9 mouse cellular contexts compared by ENCODE assay signal in the genomic region with DNA sequence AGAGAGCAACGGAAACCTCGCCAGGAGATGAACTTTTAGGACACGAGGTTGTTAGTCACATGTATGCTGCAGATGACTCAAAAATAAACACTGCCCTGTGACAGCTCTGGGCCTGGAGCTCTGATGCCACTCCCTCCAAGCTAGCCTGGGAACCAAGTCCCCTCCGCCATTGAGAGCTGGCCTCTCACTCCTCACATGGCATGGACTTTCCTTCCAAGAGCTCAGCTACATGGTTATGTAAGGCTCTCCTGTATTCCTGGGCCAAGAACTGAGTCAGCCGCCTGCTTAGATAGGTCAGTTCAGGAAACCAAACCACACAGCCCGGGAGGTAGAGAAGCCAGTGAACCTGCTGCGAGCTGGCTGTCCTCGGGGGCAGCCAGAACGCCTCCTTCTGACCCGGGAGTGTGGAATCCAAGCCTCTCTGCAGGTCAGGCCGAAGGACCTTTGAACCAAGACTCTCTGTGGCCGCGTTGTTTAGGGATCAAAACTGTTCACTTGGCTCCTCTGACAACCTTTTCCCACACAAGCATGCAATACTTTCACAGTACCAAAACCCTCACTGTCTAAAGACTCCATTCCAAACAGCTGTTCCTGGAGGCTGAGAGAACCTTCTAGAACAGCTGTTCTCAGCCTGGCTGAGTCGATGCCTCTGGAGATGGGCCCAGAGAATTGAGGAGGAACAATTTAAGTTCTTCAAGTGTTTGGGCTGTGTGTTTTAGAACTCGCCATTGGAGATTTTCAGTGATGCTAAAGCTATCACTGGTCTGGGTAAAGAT.
A peak's percentile ranks its signal among the peaks of the same experiment; 100 is the strongest.
DNase-seq lines count a peak whose midpoint lies in the region; ATAC-seq and TF ChIP-seq lines count a peak whose summit lies in the region.
"Had no signal": no experiment of that assay in that cellular context is flagged by ENCODE, and none has a peak within 500 bp of the region (broad histone marks: within the 10 kb centered on the region; RNA-seq: fewer than 3 reads in every experiment).

No protein-coding gene starts in this region.

- no peak overlapping the region for H3K9ac ChIP-seq in heart, postnatal 0 days (replicated peaks; ENCODE audit: low read depth, low read length)
- no peak overlapping the region for H3K9ac ChIP-seq in hindbrain, postnatal 0 days (replicated peaks; ENCODE audit: low read length)
- H3K9ac ChIP-seq: lung, embryonic 15.5 days had no signal

- no peaks in the 10 kb centered on the region for H3K4me1 ChIP-seq in heart, postnatal 0 days (ENCODE audit: control insufficient read depth, insufficient read depth)
- H3K4me1 ChIP-seq in hindbrain, postnatal 0 days (ENCODE audit: insufficient read depth, low read length), result no peaks in the 10 kb centered on the region
- H3K4me1 ChIP-seq: lung, embryonic 15.5 days had no signal

- no peak overlapping the region for H3K4me3 ChIP-seq in heart, postnatal 0 days (ENCODE audit: low read depth, low read length)
- H3K4me3 ChIP-seq in hindbrain, postnatal 0 days (ENCODE audit: low read length), result no peak overlapping the region
- H3K4me3 ChIP-seq: lung, embryonic 15.5 days had no signal

- no peak overlapping the region for H3K27ac ChIP-seq in heart, postnatal 0 days (ENCODE audit: low read depth)
- H3K27ac ChIP-seq in hindbrain, postnatal 0 days, result no peak overlapping the region
- H3K27ac ChIP-seq: lung, embryonic 15.5 days had no signal

- no peak overlapping the region for H3K4me2 ChIP-seq in heart, postnatal 0 days (ENCODE audit: low read depth, low read length)
- no peak overlapping the region for H3K4me2 ChIP-seq in hindbrain, postnatal 0 days (ENCODE audit: low read depth, low read length)
- H3K4me2 ChIP-seq: lung, embryonic 15.5 days had no signal

- DNase-seq in ovary, postnatal 36 days (ENCODE audit: low spot score), result peak; percentile 27
- DNase-seq in ovary, postnatal 14 days (ENCODE audit: low spot score), result no peak
- peak; percentile 83 to 91 for DNase-seq in cerebellum, adult 18-20 months
- peak; percentile 26 for DNase-seq in heart, postnatal 0 days (ENCODE audit: low spot score)
- DNase-seq in lung, postnatal 36 days, result peak; percentile 85
- no peak for DNase-seq in spleen, adult 18-20 months
- DNase-seq in spleen, postnatal 36 days (ENCODE audit: low spot score in 2 of 2), result no peak
- no peak for DNase-seq in hindbrain, postnatal 0 days (ENCODE audit: low spot score)

- H3K9me3 ChIP-seq in heart, postnatal 0 days (replicated peaks; ENCODE audit: control insufficient read depth, low read length), result no peaks in the 10 kb centered on the region
- no peaks in the 10 kb centered on the region for H3K9me3 ChIP-seq in hindbrain, postnatal 0 days (ENCODE audit: low read length)
- H3K9me3 ChIP-seq: lung, embryonic 15.5 days had no signal

- peak; percentile 49 for ATAC-seq in heart, postnatal 0 days (ENCODE audit: insufficient read depth, low read depth)
- no peak for ATAC-seq in hindbrain, postnatal 0 days

- no peaks in the 10 kb centered on the region for H3K27me3 ChIP-seq in heart, postnatal 0 days (ENCODE audit: control insufficient read depth, insufficient read depth, low read length)
- no peaks in the 10 kb centered on the region for H3K27me3 ChIP-seq in hindbrain, postnatal 0 days (ENCODE audit: insufficient read depth, low read length)
- H3K27me3 ChIP-seq: lung, embryonic 15.5 days had no signal

- 71% methylated on average over 15 of the region's 15 CpGs for WGBS in heart, postnatal 0 days
- 86% methylated on average over 15 of the region's 15 CpGs for WGBS in hindbrain, postnatal 0 days

- TF ChIP-seq EP300 in heart, postnatal 0 days (IDR thresholded peaks at IDR 0.05; ENCODE audit: low read depth), result no peak

- H3K36me3 ChIP-seq in heart, postnatal 0 days (replicated peaks; ENCODE audit: control insufficient read depth, insufficient read depth, low read length), result no peaks in the 10 kb centered on the region
- no peaks in the 10 kb centered on the region for H3K36me3 ChIP-seq in hindbrain, postnatal 0 days (ENCODE audit: insufficient read depth, low read length)
- H3K36me3 ChIP-seq: lung, embryonic 15.5 days had no signal

- no peak for TF ChIP-seq CTCF in heart, postnatal 0 days (IDR thresholded peaks at IDR 0.05; ENCODE audit: low read depth)
- no peak for TF ChIP-seq CTCF in hindbrain, postnatal 0 days (IDR thresholded peaks at IDR 0.05; ENCODE audit: low read depth)

Comparison
In these comparisons a context has a peak if more than half of its experiments do, and no peak if none do; other contexts are left out.
1. DNase-seq: peak in ovary, postnatal 36 days (single experiment), cerebellum, adult 18-20 months (2 of 2), heart, postnatal 0 days (single experiment) and lung, postnatal 36 days (single experiment); none in ovary, postnatal 14 days (single experiment), spleen, adult 18-20 months (0 of 2), spleen, postnatal 36 days (0 of 2) and hindbrain, postnatal 0 days (single experiment).